Mouse (Mus musculus) WW6 (cell line): ENCODE measurements around the gene Ankrd65.
"Not testable (repeated sequence)": the region's sequence is repeated elsewhere in the genome, so short reads cannot be mapped to it uniquely, and the experiment has no call there.

Experiments used
- DNase-seq: peaks from one replicate; pipeline ENCODE4 v3.0.0-alpha.2; 2013; ENCODE audit warnings: low read depth, low spot score

Gene Ankrd65

DNA sequence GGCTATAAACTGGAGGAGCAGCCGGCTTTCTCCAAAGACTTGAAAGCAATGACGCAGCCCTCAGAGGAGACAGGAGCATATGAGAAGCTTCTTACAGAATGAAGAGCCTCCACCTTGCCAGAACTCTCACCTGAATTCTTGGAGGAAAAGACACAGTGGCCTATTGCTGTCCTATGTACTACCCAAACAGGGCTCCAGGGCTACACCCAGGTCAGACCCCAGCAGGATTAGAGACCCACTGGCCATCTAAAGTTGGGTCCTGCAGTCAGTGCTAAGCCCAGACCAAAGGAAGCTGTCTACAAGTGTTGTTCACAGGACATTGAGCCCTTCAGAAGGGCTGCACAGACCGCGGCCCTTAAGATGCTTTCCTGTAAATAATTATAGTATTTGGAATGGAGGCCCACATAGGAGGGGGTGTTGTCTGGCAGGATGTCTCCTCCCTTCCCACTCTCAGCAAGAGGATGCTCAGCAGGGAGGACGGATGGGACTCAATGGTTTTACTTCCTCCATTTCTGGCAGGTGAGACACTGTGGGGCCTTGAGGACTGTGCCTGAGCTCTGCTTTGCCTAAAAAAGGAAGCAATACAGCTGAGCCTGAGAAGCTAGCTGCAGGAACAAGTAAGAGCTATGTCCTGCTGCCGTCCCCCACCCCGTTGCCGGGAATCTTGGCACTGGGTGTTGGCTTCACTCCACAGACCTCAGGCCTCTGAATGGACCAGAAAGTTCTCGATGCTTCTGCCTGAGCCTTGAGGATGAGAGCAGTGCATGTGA, 15.1 kb upstream of the Ankrd65 start:
- DNase-seq, result no peak

DNA sequence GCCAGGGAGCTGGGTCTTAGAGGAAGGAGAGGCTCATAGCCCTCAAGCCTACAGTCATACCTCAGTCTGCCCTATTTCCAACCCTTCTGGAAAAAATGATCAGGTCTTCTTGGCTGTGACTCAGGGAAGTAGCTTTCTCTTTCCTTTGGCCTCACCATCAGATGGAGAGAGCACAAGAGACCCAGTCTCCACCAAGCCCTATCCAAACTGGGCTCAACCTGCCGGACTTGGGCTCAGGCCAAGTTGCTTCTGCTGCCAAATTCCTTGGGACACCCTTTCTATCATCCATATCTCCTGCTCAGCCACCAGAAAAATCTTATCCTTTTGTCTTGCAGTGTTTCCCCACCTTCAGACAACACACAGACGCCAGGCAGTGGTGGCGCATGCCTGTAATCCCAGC, 14.4 kb upstream of the Ankrd65 start:
- DNase-seq, result no peak

DNA sequence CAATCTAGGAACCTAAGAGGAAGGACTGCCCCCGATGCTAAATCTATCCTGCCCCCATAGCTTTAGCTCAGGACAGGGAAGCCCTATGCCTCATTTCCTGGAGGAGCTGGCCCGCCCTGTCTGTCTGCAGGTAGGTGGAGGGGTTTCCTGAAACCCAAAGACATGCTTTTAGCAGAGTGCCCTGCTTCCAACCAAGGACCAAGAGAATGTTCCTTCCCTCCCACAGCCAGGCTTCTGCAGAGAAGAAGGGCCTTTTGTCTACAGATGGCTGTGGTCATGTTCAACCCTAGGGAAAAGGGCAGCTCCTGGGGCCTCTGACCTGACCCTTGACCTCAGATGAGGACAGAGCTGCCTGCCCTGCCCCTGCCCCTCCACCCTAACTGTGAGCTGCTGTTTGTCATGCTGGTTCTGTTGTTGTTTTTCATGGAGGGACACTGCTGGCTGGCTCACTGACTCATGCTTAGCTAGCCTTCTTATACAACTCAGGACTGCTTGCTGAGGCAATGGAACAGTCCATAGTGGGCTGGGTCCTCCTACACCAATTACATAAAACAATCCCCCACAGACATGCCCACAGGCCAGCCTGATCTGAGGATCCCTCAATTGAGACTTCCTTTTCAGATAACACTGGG, 13.4 kb upstream of the Ankrd65 start:
- no peak for DNase-seq

DNA sequence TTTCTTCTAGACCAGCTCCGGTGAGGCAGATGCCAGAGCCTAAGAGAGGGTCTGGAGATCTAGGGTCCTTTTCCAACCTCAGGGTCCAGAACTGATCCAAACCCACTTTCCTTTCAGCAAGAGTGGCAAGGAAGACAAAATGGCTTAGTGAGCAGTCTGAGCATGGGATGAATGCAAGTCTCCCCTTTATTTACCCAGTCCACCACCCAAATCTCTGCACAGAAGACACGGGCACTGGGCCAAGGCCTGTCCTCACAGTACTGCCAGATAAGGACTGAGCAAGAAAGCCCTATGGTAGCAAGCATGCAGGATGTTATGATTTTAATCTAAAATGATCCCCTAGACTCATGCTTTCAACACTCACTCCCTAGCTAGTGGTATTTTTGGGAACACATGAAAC, 12.4 kb upstream of the Ankrd65 start:
- no peak for DNase-seq

DNA sequence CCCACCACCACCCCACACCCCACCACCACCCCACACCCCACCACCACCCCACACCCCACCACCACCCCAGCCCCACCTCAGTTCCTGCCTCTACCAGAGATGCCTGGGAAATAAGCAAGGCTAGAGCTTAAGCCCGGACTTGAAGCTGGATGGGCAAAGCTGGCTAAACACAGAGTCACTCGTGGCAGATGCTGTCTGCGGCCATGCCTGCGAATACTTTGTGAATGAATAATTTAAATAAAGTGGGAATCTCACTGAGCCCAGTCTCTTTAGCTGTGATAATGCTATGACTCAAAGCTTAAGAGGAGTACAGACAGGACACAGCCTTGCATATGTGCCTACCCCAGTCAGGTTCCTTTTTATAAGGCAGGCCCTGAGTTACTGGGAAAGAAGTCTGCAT, 10.7 kb upstream of the Ankrd65 start:
- DNase-seq, result no peak

DNA sequence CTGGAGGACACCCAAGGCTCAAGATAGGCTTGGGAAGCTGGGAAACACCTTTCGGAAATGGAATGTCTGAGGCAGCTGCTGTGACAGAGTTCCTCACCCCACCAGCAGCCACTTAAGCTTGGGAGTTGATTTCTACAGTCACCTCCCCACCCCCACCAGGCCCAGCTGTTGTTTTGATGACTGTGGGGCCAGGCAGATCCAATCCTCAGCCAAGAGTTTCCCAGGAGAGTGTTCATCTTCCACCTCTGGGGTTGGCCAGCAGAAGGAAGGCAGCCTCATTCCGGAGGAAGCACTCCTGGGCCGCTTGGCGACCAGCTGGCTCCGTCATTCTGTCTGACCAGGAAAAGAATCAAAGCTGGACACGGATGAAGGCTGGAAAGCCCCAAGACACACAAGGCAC, 9.3 kb upstream of the Ankrd65 start:
- DNase-seq, result no peak

DNA sequence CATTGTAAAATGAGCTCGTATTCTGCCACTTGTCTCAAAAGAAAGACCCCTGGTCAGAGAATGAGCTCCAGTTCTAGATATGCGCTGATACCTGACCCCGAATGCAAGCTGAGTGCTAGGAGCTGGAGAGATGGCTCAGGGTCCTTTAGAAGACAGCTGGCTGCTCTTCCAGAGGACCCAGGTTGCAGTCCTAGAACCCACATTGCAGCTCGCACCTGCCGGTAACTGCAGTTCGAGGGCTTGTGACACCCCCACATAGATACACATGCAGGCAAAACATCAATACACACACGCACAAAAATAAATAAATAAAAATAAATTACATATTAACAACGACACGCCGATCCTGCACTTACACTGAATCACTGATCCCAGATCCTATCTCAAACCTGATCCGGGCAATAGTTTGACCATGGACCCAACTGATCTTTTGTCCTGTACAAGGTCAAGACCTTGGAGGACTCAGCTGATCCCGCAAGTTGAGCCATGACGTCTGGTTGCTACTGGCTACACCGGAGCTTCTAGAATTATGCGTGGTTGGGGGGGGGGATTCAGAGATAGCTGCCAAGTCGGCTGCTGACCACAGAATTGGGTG, 6.7 kb upstream of the Ankrd65 start:
- no peak for DNase-seq

DNA sequence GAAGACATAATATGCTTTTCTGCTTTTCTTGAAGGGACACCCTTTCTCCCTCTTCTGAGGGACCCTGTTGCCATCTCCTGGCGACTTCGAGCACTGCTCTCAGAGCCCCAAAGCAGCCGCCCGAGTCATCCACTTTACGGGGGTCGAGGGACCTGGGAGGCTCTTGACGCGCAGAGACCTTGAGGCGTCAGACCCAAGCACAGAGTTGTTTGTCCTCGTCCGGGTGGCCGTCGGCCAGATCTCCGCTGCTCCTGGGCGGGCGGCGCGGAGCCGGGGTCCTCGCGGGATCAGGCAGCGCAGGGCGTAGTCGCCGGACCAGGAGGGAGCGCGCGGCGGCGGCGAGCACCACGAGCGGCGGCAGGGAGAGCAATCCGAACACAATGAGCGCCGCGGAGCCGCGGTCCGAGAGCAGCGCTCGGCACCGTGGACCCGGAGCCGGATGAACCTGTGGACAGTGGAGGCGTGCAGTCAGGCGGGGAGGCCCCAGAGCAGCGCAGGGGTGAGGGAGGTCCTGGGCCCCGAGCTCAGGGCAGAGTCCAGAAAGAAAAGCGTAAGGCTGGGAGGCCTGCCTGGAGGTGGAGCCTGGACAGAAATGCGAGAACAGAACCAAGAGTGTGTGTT, 6.0 kb upstream of the Ankrd65 start:
- no peak for DNase-seq

DNA sequence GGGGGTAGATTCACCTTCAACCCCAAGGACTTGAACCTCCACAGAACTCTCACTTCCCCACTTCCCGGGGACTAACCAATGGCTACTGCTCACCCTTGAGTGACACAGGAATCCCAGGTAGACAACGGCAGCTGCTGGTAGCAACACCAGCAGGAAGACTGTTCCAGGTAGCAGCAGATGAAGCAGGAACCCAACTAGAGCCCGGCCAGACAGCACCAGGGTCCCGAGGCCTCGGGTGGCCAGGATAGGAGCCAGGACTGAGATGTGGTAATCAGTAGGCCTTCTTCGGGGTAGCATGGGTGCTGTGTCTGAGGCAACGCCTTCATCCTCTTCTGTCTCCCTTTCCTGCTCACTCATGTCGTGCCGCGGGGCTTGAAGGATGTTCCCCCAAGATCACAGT, 5.0 kb upstream of the Ankrd65 start:
- DNase-seq, result no peak

DNA sequence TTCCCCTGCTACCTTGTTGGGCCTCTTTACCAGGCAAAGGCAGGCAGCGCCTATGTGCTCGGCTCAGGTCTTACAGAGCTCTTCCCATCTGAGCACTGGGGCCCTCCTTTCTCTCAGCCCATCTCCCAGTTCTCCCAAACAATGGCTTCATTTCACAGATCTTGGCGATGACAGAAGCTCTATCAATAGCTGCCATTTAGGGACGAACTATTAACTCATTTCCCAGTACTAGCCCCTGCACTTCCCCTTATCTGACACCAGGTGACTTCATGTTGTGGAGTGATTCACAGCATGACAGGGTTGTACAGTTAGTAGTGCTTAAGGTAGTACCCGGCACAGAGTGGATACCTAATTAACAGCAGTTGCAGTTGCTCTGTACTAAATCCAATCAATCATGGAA, 4.4 kb upstream of the Ankrd65 start, which contains the start of gene Tmem88b:
TSS of gene Tmem88b (minus strand) at position 56 of the 400 bp plus-strand sequence.
- no peak for DNase-seq

DNA sequence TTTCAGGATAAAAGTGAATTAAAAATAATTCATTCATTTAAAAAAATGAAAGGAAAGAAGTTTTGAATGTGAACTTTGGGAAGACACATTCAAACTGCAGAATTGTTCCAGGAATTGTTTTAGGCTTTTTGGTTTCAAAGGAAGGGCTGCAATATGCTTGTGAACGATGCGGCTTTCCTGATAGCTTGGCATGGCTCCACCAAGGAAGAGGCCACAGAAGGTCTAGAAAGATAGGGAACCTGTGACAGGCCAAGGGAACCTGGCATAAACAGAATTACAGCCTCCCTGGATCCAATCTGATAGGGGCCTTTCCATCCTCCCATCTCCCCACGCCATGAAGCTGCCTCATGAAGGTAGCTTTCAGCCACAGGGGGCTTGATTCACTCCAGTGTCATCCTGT, 1.9 kb upstream of the Ankrd65 start:
- DNase-seq, result no peak

DNA sequence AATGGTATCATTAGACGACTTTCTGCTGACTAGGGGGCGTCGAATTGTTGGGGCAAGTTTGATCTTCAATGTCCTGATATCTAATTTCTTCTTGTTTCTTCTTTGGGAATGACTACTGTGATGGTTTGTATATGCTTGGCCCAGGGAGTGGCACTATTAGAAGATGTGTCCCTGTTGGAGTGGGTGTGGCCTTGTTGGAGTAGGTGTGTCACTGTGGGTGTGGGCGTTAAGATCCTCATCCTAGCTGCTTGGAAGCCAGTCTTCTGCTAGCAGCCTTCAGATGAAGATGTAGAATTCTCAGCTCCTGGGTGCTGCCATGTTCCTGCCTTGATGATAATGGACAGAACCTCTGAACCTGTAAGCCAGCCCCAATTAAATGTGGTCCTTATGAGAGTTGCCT, 1.4 kb upstream of the Ankrd65 start:
- not testable (repeated sequence) for DNase-seq

DNA sequence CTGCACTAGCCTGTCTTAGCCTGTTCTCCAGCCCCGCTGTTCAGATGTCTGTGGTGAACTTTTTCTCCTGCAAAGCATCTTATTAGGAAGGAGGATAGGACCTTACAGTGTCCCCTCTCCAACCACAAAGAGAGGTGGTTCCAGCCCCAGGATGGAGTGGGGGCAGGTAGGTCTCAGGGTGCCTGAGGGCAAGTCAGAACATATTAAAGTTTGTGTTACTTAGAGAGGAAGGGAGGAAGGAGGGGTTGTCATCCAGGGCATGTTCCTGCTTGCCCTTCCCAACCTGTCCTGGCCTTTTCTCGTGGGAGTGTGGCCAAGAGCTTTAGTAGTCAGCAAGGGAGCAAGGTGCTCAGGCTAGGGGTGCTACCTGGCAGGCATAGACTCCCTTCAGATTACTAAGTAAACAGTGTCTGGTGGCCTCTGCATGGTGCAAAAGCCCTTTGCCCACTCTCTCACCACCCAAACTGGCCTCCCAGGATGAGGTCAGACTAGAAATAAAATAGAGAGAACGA, 467 bp downstream of the Ankrd65 start:
- no peak for DNase-seq

DNA sequence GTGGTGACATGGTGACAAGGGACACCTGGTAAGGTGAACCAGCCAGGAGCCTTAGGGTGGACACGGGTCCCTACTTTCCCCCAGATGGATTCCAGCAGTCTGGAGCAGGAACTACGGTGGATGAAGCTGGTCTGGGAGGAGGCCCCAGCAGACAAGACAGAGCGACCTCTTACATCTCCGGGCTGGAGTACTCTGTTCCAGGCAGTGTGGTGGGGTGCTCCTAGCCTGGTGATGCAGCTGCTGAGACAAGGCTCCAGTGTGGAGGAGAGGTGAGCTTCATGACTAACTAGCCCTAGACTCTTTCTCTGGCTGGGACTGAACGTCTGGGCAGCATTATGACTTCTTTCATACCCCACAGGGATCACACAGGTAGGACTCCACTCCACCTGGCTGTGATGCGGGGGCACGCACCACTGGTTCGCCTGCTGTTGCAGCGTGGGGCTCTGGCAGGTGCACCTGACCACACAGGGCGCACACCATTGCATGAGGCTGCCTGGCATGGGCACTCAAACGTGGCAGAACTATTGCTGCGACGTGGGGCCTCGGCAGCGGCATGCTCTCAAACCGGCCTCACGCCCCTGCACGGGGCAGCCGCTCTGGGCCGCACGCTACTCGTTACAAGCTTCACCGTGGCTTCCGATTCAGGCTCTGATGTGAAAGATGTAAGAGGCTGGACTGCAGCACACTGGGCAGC, 1.1 kb downstream of the Ankrd65 start:
- DNase-seq, result no peak

DNA sequence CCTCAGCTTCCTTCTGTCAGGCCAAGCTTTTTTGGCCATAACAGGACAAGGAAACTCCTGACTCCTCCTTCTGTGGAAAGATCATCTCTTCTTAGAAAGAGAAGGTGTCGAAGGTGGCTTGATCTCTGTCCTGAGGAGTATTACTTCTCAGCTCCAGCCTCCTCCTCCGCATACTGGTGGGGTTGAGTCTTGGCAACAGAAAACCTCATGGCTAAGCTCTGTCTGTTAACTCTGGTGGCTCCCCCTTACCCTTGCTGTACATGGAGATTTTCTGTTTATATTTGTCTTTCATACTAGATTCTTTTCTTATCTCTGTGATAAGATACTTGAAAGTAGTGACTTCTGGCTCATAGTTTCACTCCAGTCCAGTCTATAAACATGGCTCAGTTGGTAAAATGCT, 3.5 kb downstream of the Ankrd65 start:
- no peak for DNase-seq

DNA sequence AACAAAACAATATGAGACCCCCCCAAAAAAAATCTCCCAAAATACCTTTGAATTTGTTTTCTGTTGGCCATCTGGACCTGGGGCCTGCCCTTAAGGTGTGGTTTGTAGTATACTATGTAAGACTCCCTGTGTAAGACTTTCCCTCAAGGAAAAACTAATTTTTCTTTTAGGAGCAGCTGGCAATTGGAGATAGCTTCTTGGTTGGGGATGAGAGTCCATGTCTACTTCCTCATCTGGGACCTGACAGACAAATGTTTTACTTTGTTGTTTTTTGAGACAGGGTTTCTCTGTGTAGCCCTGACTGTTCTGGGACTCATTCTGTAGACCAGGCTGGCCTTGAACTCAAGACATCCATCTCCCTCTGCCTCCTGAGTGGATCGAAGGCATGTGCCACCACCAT, 11.8 kb downstream of the Ankrd65 start:
- DNase-seq, result no peak

DNA sequence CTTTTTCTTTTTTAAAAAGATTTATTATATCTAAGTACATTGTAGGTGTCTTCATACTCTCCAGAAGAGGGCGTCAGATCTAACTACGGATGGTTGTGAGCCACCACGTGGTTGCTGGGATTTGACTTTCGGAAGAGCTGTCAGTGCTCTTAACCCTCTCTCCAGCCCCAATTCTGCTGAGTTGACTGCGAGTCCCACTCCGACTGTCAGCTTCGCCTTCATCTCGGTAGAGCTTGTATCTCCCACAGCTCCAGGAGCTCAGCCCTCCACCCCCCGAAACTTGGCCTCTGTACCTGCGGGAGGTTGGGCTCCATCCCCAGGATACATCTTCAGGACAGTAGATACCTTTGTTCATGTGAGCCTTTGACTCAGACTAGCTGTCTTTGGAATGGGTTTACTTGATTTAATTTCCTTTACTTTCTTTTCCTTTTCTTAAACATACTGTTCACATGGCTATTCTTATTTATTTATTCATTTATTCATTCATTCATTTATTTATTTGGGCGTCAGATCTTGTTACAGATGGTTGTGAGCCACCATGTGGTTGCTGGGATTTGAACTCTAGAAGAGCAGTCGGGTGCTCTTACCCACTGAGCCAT, 12.6 kb downstream of the Ankrd65 start, which contains the start of gene Mrpl20:
TSS of gene Mrpl20 (plus strand) at position 138 of the 599 bp plus-strand sequence.
- DNase-seq, result no peak

DNA sequence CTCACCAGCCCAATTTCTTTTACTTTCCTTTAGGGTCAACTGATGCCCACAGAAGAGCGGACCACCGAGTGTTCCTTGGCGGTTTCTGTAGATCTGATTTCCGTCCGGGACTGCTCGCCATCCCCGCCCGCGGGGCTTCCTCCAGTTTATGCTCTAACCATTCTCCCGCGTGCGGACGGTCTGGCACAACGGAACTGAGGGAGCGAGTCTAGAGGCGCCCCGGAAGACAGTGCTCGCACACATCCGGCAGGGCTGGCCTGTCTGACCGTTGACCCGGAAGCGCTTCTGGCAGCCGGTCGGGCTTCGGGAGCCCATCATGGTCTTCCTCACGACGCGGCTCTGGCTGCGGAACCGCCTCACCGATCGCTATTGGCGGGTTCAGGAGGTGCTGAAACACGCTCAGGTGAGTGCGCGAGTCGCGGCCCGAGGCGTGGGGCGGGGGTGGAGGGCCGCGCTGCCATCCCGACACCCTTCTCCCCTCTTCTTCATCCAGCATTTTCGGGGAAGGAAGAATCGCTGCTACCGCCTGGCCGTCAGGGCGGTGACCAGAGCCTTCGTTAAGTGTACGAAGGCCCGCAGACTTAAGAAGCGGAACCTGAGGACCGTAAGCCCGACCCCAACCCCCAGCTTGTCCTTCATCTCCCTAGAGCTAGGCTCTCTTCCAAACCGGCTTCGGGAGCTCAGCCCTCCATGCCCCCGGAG, 13.3 kb downstream of the Ankrd65 start:
- DNase-seq, result peak; percentile 80

DNA sequence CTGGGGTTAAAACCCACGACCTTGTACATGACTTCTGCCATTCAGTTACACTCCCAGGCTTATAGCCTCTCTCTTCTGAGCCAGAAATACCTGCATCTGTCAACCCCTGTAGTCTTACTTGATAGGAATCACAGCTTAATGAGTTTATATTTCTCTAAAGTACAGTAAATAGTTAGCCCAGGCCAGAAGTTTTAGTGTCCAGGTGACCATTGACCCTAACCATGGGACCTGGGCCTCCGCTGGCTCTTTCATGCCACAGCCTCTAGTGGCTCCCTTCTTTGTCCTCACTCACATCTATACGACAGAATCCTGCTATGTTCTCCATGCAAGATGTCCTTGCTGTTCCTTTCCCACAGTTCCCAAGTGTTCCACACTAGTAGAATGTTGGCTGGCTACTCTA, 17.6 kb downstream of the Ankrd65 start:
- DNase-seq, result no peak

DNA sequence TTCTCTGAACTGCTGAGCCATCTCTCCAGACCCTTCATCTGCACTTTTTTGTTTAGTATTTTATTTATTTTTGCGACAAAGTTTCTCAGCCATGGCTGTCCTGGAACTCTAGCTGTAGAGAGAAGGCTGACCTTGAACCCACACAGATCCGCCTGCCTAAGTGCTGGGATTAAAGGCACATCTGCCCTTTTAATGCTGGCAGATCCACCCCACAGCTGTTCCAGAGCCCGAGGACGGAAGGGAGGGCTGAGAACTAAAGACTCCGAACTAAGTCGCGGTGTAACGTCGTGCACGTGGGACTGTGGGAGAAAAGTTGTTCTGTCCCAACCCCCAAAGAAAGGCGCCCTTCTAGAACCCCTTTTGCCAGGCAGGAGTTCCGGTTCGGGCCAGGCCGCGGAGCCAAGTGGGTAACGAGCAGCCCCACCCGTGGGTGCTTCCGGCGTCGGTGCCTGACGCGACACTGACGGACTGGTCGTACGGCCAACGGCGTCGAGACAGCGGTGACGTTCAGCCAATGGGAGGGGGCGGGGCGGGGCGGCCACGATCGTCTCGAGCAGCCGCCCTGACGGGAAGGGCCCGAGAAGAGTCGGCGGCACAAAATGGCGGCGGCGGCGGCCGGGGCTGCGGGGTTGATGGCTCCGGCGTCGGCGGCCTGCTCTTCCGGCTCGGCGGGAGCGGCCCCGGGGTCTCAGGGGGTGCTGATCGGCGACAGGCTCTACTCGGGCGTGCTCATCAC, 21.9 kb downstream of the Ankrd65 start, which contains the start of gene Ccnl2:
TSS of gene Ccnl2 (plus strand) at position 561 of the 736 bp plus-strand sequence.
- DNase-seq, result peak; percentile 95
